Comparison of ENCODE assay signal across 9 mouse cellular contexts in the genomic region with DNA sequence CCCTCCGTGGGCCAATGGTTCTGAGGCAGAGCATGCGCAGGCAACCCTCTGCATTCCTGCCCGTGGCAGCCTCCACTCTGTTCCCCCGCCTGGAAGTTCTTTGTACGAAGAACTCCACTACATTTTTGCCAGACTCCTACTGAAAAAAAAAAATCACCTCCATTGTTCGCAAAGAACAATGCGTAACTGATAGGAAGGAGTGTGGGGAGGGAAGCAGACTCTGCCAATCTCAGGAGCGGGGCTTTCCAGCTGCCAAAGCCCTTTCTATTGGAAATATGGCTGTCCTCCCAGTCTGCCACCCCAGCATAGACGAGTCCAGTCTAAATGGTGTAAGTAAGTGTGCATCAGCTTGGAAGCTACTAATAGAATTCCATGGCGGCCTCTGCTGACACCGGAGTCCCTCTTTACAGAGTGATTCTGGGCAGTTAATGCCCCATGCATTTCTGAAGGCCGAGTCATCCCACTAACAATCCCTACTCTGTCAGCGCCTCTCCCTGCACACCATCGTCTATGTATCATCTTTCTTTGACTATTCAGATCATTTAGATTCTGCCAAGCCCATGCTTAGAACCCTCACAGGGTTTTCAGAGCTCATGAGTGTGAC.
DNase-seq lines count a peak whose midpoint lies in the region; ATAC-seq lines count a peak whose summit lies in the region.
"Had no signal": no experiment of that assay in that cellular context is flagged by ENCODE, and none has a peak within 500 bp of the region (broad histone marks: within the 10 kb centered on the region; RNA-seq: fewer than 3 reads in every experiment).

No protein-coding gene starts in this region.

- intact Hi-C loops in gastrocnemius, postnatal 14 days (cut with DNase I; ENCODE audit: low total_unique reads) = no loop called here
- intact Hi-C loops in heart, postnatal 10 days (cut with DNase I) = no loop called here

- H3K4me3 ChIP-seq in midbrain, embryonic 10.5 days = no peak overlapping the region
- H3K4me3 ChIP-seq in midbrain, embryonic 14.5 days (replicated peaks; ENCODE audit: low read depth, low read length) = no peak overlapping the region

- no peaks in the 10 kb centered on the region for H3K27me3 ChIP-seq in midbrain, embryonic 10.5 days (ENCODE audit: low read depth, poor library complexity, severe bottlenecking)
- H3K27me3 ChIP-seq in midbrain, embryonic 14.5 days (ENCODE audit: control insufficient read depth, insufficient read depth, low read length) = no peaks in the 10 kb centered on the region

- no peaks in the 10 kb centered on the region for H3K9me3 ChIP-seq in midbrain, embryonic 10.5 days (replicated peaks)
- H3K9me3 ChIP-seq in midbrain, embryonic 14.5 days (ENCODE audit: control insufficient read depth, low read length) = no peaks in the 10 kb centered on the region

- peaks cover 23% of the 10 kb centered on the region for H3K4me1 ChIP-seq in midbrain, embryonic 10.5 days
- peaks cover 7% of the 10 kb centered on the region; the same call in 1 of the 2 replicates for H3K4me1 ChIP-seq in midbrain, embryonic 14.5 days (ENCODE audit: control insufficient read depth, insufficient read depth, low read length)

- H3K9ac ChIP-seq in midbrain, embryonic 14.5 days (replicated peaks; ENCODE audit: low read length) = no peak overlapping the region

- ATAC-seq in midbrain, embryonic 14.5 days (ENCODE audit: low FRiP score, low TSS enrichment) = no peak

- H3K36me3 ChIP-seq in midbrain, embryonic 10.5 days = 0 out of 2 replicates have a peak, but pooled peaks cover 2% of the 10 kb centered on the region
- no peaks in the 10 kb centered on the region for H3K36me3 ChIP-seq in midbrain, embryonic 14.5 days (ENCODE audit: control insufficient read depth, insufficient read depth, low read length)

- DNase-seq in gastrocnemius, postnatal 14 days = peak; percentile 14
- no peak for DNase-seq in gastrocnemius, postnatal 10 days
- no peak for DNase-seq in midbrain, embryonic 10.5 days (ENCODE audit: low spot score)
- DNase-seq in midbrain, embryonic 14.5 days = no peak
- DNase-seq in heart, postnatal 10 days = peak; percentile 32 to 35
- peak; percentile 75 for DNase-seq in retina, postnatal 1 day
- no peak for DNase-seq in spleen, postnatal 14 days (ENCODE audit: low spot score in 2 of 2)
- DNase-seq in cerebellum, postnatal 10 days = no peak
- DNase-seq: right cerebral cortex, postnatal 25 days had no signal

- peak overlapping the region; percentile 64 for H3K27ac ChIP-seq in midbrain, embryonic 10.5 days (replicated peaks)
- no peak overlapping the region for H3K27ac ChIP-seq in midbrain, embryonic 14.5 days (replicated peaks; ENCODE audit: low read depth, low read length)

- H3K4me2 ChIP-seq in midbrain, embryonic 14.5 days (ENCODE audit: low read length) = no peak overlapping the region

- WGBS in midbrain, embryonic 10.5 days = 70% methylated on average over 14 of the region's 14 CpGs
- WGBS in midbrain, embryonic 14.5 days = 43% methylated on average over 14 of the region's 14 CpGs

Comparison
In these comparisons a context has a peak if more than half of its experiments do, and no peak if none do; other contexts are left out.
1. DNase-seq: peak in gastrocnemius, postnatal 14 days (single experiment), heart, postnatal 10 days (2 of 2) and retina, postnatal 1 day (single experiment); none in gastrocnemius, postnatal 10 days (single experiment), midbrain, embryonic 10.5 days (single experiment), midbrain, embryonic 14.5 days (single experiment), spleen, postnatal 14 days (0 of 2) and cerebellum, postnatal 10 days (0 of 2).